Comparison of ENCODE assay signal across 8 mouse cellular contexts in genomic region chr11:100822365-100822764, GRCm38 (mm10). TPM values are rescaled to one million over a fixed set of nuclear protein-coding genes. Genes with fewer than 3 reads are reported as not detected.
DNase-seq lines count a peak whose midpoint lies in the region.

No protein-coding gene starts in this region.

- peak; percentile 31 for DNase-seq in cerebellum, adult 8-10 months
- no peak for DNase-seq in cerebellum, adult 11-12 months
- peak; percentile 78 to 88 for DNase-seq in heart, adult 18-20 months
- peak; percentile 68 for DNase-seq in kidney, adult 9 months
- peak; percentile 72 for DNase-seq in lung, postnatal 10 days
- peak; percentile 47 to 73 for DNase-seq in thymus, adult 18-20 months
- no peak for DNase-seq in layer of hippocampus, adult 9-10 months (ENCODE audit: low spot score)
- DNase-seq in frontal cortex, postnatal 36 days (ENCODE audit: low spot score in 2 of 2), result no peak

RNA-seq across cellular contexts. Expression of gene Stat5b, which starts 28.2 kb away (rescaled TPM):
- 10 to 100 TPM; 55.0 to 60.1 TPM for total RNA-seq in heart, adult 18-20 months (2021)

RNA-seq across cellular contexts. Expression of gene Stat5a, which starts 36.8 kb away (rescaled TPM):
- total RNA-seq in heart, adult 18-20 months (2021), result 10 to 100 TPM; 17.2 to 23.0 TPM

RNA-seq across cellular contexts. Expression of gene Ghdc, which starts 51.6 kb away (rescaled TPM):
- 10 to 100 TPM in 1 of 2 experiments, 1 to 10 TPM in 1; 9.8 to 13.4 TPM for total RNA-seq in heart, adult 18-20 months (2021)

RNA-seq across cellular contexts. Expression of gene Hcrt, which starts 59.6 kb away (rescaled TPM):
- total RNA-seq in heart, adult 18-20 months (2021), result not detected

Comparison
In these comparisons a context has a peak if more than half of its experiments do, and no peak if none do; other contexts are left out.
1. DNase-seq: peak in cerebellum, adult 8-10 months (single experiment), heart, adult 18-20 months (2 of 2), kidney, adult 9 months (single experiment), lung, postnatal 10 days (single experiment) and thymus, adult 18-20 months (2 of 2); none in cerebellum, adult 11-12 months (single experiment), layer of hippocampus, adult 9-10 months (single experiment) and frontal cortex, postnatal 36 days (0 of 2).